ENCODE assay signal across 8 mouse cellular contexts in genomic region chr16:16983131-16983533, GRCm38 (mm10). TPM values are rescaled to one million over a fixed set of nuclear protein-coding genes. Genes with fewer than 3 reads are reported as not detected.
DNase-seq lines count a peak whose midpoint lies in the region; ATAC-seq and TF ChIP-seq lines count a peak whose summit lies in the region.

Mapk1 (plus strand) TSS chr16:16983382.

- H3K4me2 ChIP-seq in embryonic facial prominence, embryonic 15.5 days (replicated peaks), result peak within 1 kb of the TSS; percentile 72
- H3K4me2 ChIP-seq in limb, embryonic 14.5 days (replicated peaks; ENCODE audit: low read depth, low read length, severe bottlenecking), result peak within 1 kb of the TSS; percentile 75
- H3K4me2 ChIP-seq in midbrain, postnatal 0 days (ENCODE audit: low read depth, low read length, poor library complexity, severe bottlenecking), result peak within 1 kb of the TSS; percentile 56

- peak; percentile 98 for ATAC-seq in embryonic facial prominence, embryonic 15.5 days (ENCODE audit: insufficient number of reproducible peaks, low FRiP score, low TSS enrichment, low read depth)
- ATAC-seq in limb, embryonic 14.5 days (ENCODE audit: low FRiP score, low read depth), result peak; percentile 99
- peak; percentile 99 for ATAC-seq in midbrain, postnatal 0 days (ENCODE audit: low FRiP score)

- peak; percentile 10; the same call in 1 of the 2 replicates for TF ChIP-seq CTCF in bone marrow, adult 2 months (IDR thresholded peaks at IDR 0.05; ENCODE audit: control insufficient read depth, insufficient read depth, low read length)
- TF ChIP-seq CTCF in midbrain, postnatal 0 days (IDR thresholded peaks at IDR 0.05), result no peak

- H3K27me3 ChIP-seq in embryonic facial prominence, embryonic 15.5 days, result no peaks in the 10 kb centered on the region
- H3K27me3 ChIP-seq in limb, embryonic 14.5 days (ENCODE audit: control insufficient read depth, insufficient read depth, low read length), result no peaks in the 10 kb centered on the region
- H3K27me3 ChIP-seq in midbrain, postnatal 0 days (ENCODE audit: insufficient read depth, low read length), result no peaks in the 10 kb centered on the region

- no peaks in the 10 kb centered on the region for H3K9me3 ChIP-seq in embryonic facial prominence, embryonic 15.5 days (replicated peaks)
- no peaks in the 10 kb centered on the region for H3K9me3 ChIP-seq in limb, embryonic 14.5 days (ENCODE audit: control insufficient read depth, low read length)
- H3K9me3 ChIP-seq in midbrain, postnatal 0 days (ENCODE audit: low read length), result no peaks in the 10 kb centered on the region

- DNase-seq in 416B (ENCODE audit: low read depth), result peak; percentile 94
- DNase-seq in heart, adult 8-10 months (ENCODE audit: low spot score), result peak; percentile 95
- DNase-seq in kidney, adult 9 months, result peak; percentile 97
- DNase-seq in limb, embryonic 14.5 days (ENCODE audit: low spot score), result peak; percentile 98
- DNase-seq in midbrain, postnatal 0 days (ENCODE audit: low spot score), result peak; percentile 97
- peak; percentile 94 to 95 for DNase-seq in spleen, postnatal 14 days (ENCODE audit: low spot score in 2 of 2)

- WGBS in bone marrow, adult 2 months, result under 1% methylated on average over 35 of the region's 35 CpGs
- 0% methylated on average over 35 of the region's 35 CpGs for WGBS in embryonic facial prominence, embryonic 15.5 days
- WGBS in limb, embryonic 14.5 days, result 0% methylated on average over 35 of the region's 35 CpGs
- WGBS in midbrain, postnatal 0 days, result 1% methylated on average over 35 of the region's 35 CpGs

- H3K9ac ChIP-seq in embryonic facial prominence, embryonic 15.5 days, result peak within 1 kb of the TSS; percentile 97
- H3K9ac ChIP-seq in limb, embryonic 14.5 days (ENCODE audit: low read depth, low read length, severe bottlenecking), result peak within 1 kb of the TSS; percentile 94
- peak within 1 kb of the TSS; percentile 91 for H3K9ac ChIP-seq in midbrain, postnatal 0 days (replicated peaks; ENCODE audit: low read length, poor library complexity, severe bottlenecking)

- H3K36me3 ChIP-seq in embryonic facial prominence, embryonic 15.5 days, result no peaks in the 10 kb centered on the region; the same call in 1 of the 2 replicates
- 0 out of 2 replicates have a peak, but pooled peaks cover 5% of the 10 kb centered on the region for H3K36me3 ChIP-seq in limb, embryonic 14.5 days (ENCODE audit: control insufficient read depth, insufficient read depth, low read length)
- H3K36me3 ChIP-seq in midbrain, postnatal 0 days (ENCODE audit: insufficient read depth, low read length), result no peaks in the 10 kb centered on the region

- H3K4me3 ChIP-seq in bone marrow, adult 2 months (replicated peaks; ENCODE audit: control insufficient read depth, low read depth, low read length), result peak within 1 kb of the TSS; percentile 94
- H3K4me3 ChIP-seq in embryonic facial prominence, embryonic 15.5 days (replicated peaks), result peak within 1 kb of the TSS; percentile 95
- H3K4me3 ChIP-seq in limb, embryonic 14.5 days (replicated peaks; ENCODE audit: low read length), result peak within 1 kb of the TSS; percentile 99
- H3K4me3 ChIP-seq in midbrain, postnatal 0 days (ENCODE audit: low read depth, low read length), result peak within 1 kb of the TSS; percentile 70

- peak; percentile 99 for TF ChIP-seq POLR2A in bone marrow, adult 2 months (IDR thresholded peaks at IDR 0.05; ENCODE audit: borderline replicate concordance, control insufficient read depth, low read depth, low read length)
- peak; percentile 98 for TF ChIP-seq POLR2A in limb, embryonic 14.5 days (IDR thresholded peaks at IDR 0.05; ENCODE audit: borderline replicate concordance, extremely low read depth, insufficient read depth, insufficient read length)

- peak within 1 kb of the TSS; percentile 85 for H3K27ac ChIP-seq in bone marrow, adult 2 months (ENCODE audit: control insufficient read depth, insufficient read depth, low read depth, low read length, poor library complexity)
- peak within 1 kb of the TSS; percentile 94 for H3K27ac ChIP-seq in embryonic facial prominence, embryonic 15.5 days (replicated peaks)
- H3K27ac ChIP-seq in limb, embryonic 14.5 days (replicated peaks; ENCODE audit: low read depth, low read length), result peak within 1 kb of the TSS; percentile 94
- peak within 1 kb of the TSS; percentile 94 for H3K27ac ChIP-seq in midbrain, postnatal 0 days (ENCODE audit: low read depth, low read length)

- H3K4me1 ChIP-seq in bone marrow, adult 2 months (ENCODE audit: control insufficient read depth, insufficient read depth, low read length), result peaks cover under 1% of the 10 kb centered on the region; the same call in 1 of the 2 replicates
- H3K4me1 ChIP-seq in embryonic facial prominence, embryonic 15.5 days, result peaks cover 13% of the 10 kb centered on the region
- peaks cover 7% of the 10 kb centered on the region; the same call in 1 of the 2 replicates for H3K4me1 ChIP-seq in limb, embryonic 14.5 days (ENCODE audit: control insufficient read depth, insufficient read depth, low read length)
- peaks cover 13% of the 10 kb centered on the region for H3K4me1 ChIP-seq in midbrain, postnatal 0 days (ENCODE audit: insufficient read depth, low read length)

RNA-seq across cellular contexts. Expression of gene Mapk1, which starts in this region (rescaled TPM):
- 65.8 and 76.8 TPM in 2 replicates for polyA plus RNA-seq in bone marrow, adult 2 months (2011; ENCODE audit: insufficient read depth, insufficient read length, low replicate concordance, missing spikeins)
- polyA plus RNA-seq in embryonic facial prominence, embryonic 15.5 days (2015; fragmentation: Nextera tagmentation; extraction: Ambion mirVana), result 164 TPM in 2 replicates
- 100 to 1,000 TPM; 104 to 111 (median 104) TPM for total RNA-seq in heart, adult 8-10 months (2022)
- polyA plus RNA-seq in limb, embryonic 14.5 days (2012; rRNA removed), result 126 and 135 TPM in 2 replicates
- 186 and 188 TPM in 2 replicates for polyA plus RNA-seq in limb, embryonic 14.5 days (2014; fragmentation: Nextera tagmentation; extraction: Ambion mirVana)
- total RNA-seq in midbrain, postnatal 0 days (2014; rRNA removed), result 210 and 229 TPM in 2 replicates
- 165 and 179 TPM in 2 replicates for polyA plus RNA-seq in midbrain, postnatal 0 days (2015; fragmentation: Nextera tagmentation; extraction: Ambion mirVana)

Comparison
In these comparisons a context has a peak if more than half of its experiments do, and no peak if none do; other contexts are left out.
1. Peak in every context shown above with its lines: DNase-seq, ATAC-seq, H3K4me3 ChIP-seq and H3K27ac ChIP-seq.